Mouse (Mus musculus): ENCODE results near the gene Ippk. TPM values are rescaled to one million over a fixed set of nuclear protein-coding genes. Genes with fewer than 3 reads are reported as not detected.
A peak's percentile ranks its signal among the peaks of the same experiment; 100 is the strongest.

Gene Ippk
- polyA plus RNA-seq, 1 experiment, result 4.5 TPM

GRCm38 (mm10) chr13:49478851-49479374, 57.9 kb downstream of the Ippk start:
- Histone ChIP-seq H3K27me3 (ENCODE audit: control insufficient read depth, insufficient read depth, insufficient read length) (no peaks in the 10 kb centered on the region), H3K4me3 (no peak overlapping the region), H3K4me2 (ENCODE audit: low read depth) (no peak overlapping the region), H3K79me2 (ENCODE audit: control insufficient read depth, insufficient read depth) (no peaks in the 10 kb centered on the region), H3K36me3 (ENCODE audit: control insufficient read depth, insufficient read depth) (no peaks in the 10 kb centered on the region), H3ac (ENCODE audit: control insufficient read depth, insufficient read length) (no peak overlapping the region)
- TF ChIP-seq REST (IDR thresholded peaks at IDR 0.05; ENCODE audit: insufficient read depth, insufficient read length) (no peak), TCF3 (IDR thresholded peaks at IDR 0.05; ENCODE audit: insufficient read length, low read depth) (no peak), E2F4 (IDR thresholded peaks at IDR 0.05; ENCODE audit: insufficient read depth) (no peak), MYOD1 (IDR thresholded peaks at IDR 0.05; ENCODE audit: control insufficient read depth in 1 of 3, insufficient read length in 2 of 3, low read depth in 2 of 3) (no peak), TCF12 (IDR thresholded peaks at IDR 0.05; ENCODE audit: insufficient read depth, poor library complexity, severe bottlenecking) (no peak), USF1 (IDR thresholded peaks at IDR 0.05; ENCODE audit: low read depth) (no peak), POLR2AphosphoS2 (IDR thresholded peaks at IDR 0.05; ENCODE audit: insufficient read length, low read depth) (no peak), MYOG (IDR thresholded peaks at IDR 0.05; ENCODE audit: control insufficient read depth in 1 of 3, insufficient read depth in 1 of 3, insufficient read length in 2 of 3, low read depth in 2 of 3) (no peak), CEBPB (IDR thresholded peaks at IDR 0.05; ENCODE audit: insufficient read depth, poor library complexity, severe bottlenecking) (no peak), SRF (IDR thresholded peaks at IDR 0.05; ENCODE audit: control insufficient read depth, insufficient read length, low read depth) (no peak), MAX (IDR thresholded peaks at IDR 0.05; ENCODE audit: low read depth) (no peak)

- no peaks in the 10 kb centered on the region for H3K36me3 ChIP-seq (ENCODE audit: control insufficient read depth, insufficient read depth)
- H3K4me3 ChIP-seq, result no peak overlapping the region
- no peaks in the 10 kb centered on the region for H3K27me3 ChIP-seq (ENCODE audit: control insufficient read depth, insufficient read depth, insufficient read length)
- no peak overlapping the region for H3ac ChIP-seq (ENCODE audit: control insufficient read depth, insufficient read length)
- TF ChIP-seq POLR2AphosphoS2 (IDR thresholded peaks at IDR 0.05; ENCODE audit: insufficient read length, low read depth) (no peak), CEBPB (IDR thresholded peaks at IDR 0.05; ENCODE audit: insufficient read depth, poor library complexity, severe bottlenecking) (no peak), USF1 (IDR thresholded peaks at IDR 0.05; ENCODE audit: low read depth) (no peak), MYOD1 (IDR thresholded peaks at IDR 0.05; ENCODE audit: control insufficient read depth in 1 of 3, insufficient read length in 2 of 3, low read depth in 2 of 3) (peak; percentile 22 to 86 (median 70)), E2F4 (IDR thresholded peaks at IDR 0.05; ENCODE audit: insufficient read depth) (no peak), TCF12 (IDR thresholded peaks at IDR 0.05; ENCODE audit: insufficient read depth, poor library complexity, severe bottlenecking) (no peak), MAX (IDR thresholded peaks at IDR 0.05; ENCODE audit: low read depth) (no peak), REST (IDR thresholded peaks at IDR 0.05; ENCODE audit: insufficient read depth, insufficient read length) (no peak)
- no peaks in the 10 kb centered on the region for H3K79me2 ChIP-seq (ENCODE audit: control insufficient read depth, insufficient read depth)
- no peak overlapping the region for H3K4me2 ChIP-seq (ENCODE audit: low read depth)
Observed at GRCm38 (mm10) chr13:49479399-49479798, 58.4 kb downstream of the Ippk start.

GRCm38 (mm10) chr13:49480057-49480456, 59.0 kb downstream of the Ippk start:
- no peak overlapping the region for H3K4me3 ChIP-seq
- no peaks in the 10 kb centered on the region for H3K79me2 ChIP-seq (ENCODE audit: control insufficient read depth, insufficient read depth)
- peak overlapping the region; percentile 13 for H3K4me2 ChIP-seq (ENCODE audit: low read depth)
- H3ac ChIP-seq (ENCODE audit: control insufficient read depth, insufficient read length), result no peak overlapping the region
- peak; percentile 59; the same call in 1 of the 2 replicates for TF ChIP-seq CEBPB (IDR thresholded peaks at IDR 0.05; ENCODE audit: insufficient read depth, poor library complexity, severe bottlenecking)
- TF ChIP-seq E2F4 (IDR thresholded peaks at IDR 0.05; ENCODE audit: insufficient read depth), result no peak
- no peak for TF ChIP-seq TCF12 (IDR thresholded peaks at IDR 0.05; ENCODE audit: insufficient read depth, poor library complexity, severe bottlenecking)
- no peaks in the 10 kb centered on the region for H3K36me3 ChIP-seq (ENCODE audit: control insufficient read depth, insufficient read depth)
- no peaks in the 10 kb centered on the region for H3K27me3 ChIP-seq (ENCODE audit: control insufficient read depth, insufficient read depth, insufficient read length)

- no peak for TF ChIP-seq POLR2AphosphoS2 (IDR thresholded peaks at IDR 0.05; ENCODE audit: insufficient read length, low read depth)
- TF ChIP-seq MYOG (IDR thresholded peaks at IDR 0.05; ENCODE audit: control insufficient read depth in 1 of 3, insufficient read depth in 1 of 3, insufficient read length in 2 of 3, low read depth in 2 of 3), result no peak
- no peak for TF ChIP-seq MAX (IDR thresholded peaks at IDR 0.05; ENCODE audit: low read depth)
- TF ChIP-seq TCF12 (IDR thresholded peaks at IDR 0.05; ENCODE audit: insufficient read depth, poor library complexity, severe bottlenecking), result no peak
- TF ChIP-seq MYOD1 (IDR thresholded peaks at IDR 0.05; ENCODE audit: control insufficient read depth in 1 of 3, insufficient read length in 2 of 3, low read depth in 2 of 3), result no peak
- no peak for TF ChIP-seq TCF3 (IDR thresholded peaks at IDR 0.05; ENCODE audit: insufficient read length, low read depth)
- no peak for TF ChIP-seq REST (IDR thresholded peaks at IDR 0.05; ENCODE audit: insufficient read depth, insufficient read length)
- TF ChIP-seq POLR2A (IDR thresholded peaks at IDR 0.05; ENCODE audit: insufficient read length, low read depth), result no peak
- TF ChIP-seq E2F4 (IDR thresholded peaks at IDR 0.05; ENCODE audit: insufficient read depth), result no peak
- TF ChIP-seq CEBPB (IDR thresholded peaks at IDR 0.05; ENCODE audit: insufficient read depth, poor library complexity, severe bottlenecking), result no peak
- no peak for TF ChIP-seq USF1 (IDR thresholded peaks at IDR 0.05; ENCODE audit: low read depth)
- no peak for TF ChIP-seq SRF (IDR thresholded peaks at IDR 0.05; ENCODE audit: control insufficient read depth, insufficient read length, low read depth)
- H3K27me3 ChIP-seq (ENCODE audit: control insufficient read depth, insufficient read depth, insufficient read length), result no peaks in the 10 kb centered on the region
- no peak overlapping the region for H3ac ChIP-seq (ENCODE audit: control insufficient read depth, insufficient read length)
- H3K36me3 ChIP-seq (ENCODE audit: control insufficient read depth, insufficient read depth), result no peaks in the 10 kb centered on the region
- peak overlapping the region; percentile 13 for H3K4me2 ChIP-seq (ENCODE audit: low read depth)
- no peaks in the 10 kb centered on the region for H3K79me2 ChIP-seq (ENCODE audit: control insufficient read depth, insufficient read depth)
- no peak overlapping the region for H3K4me3 ChIP-seq
Observed at GRCm38 (mm10) chr13:49480551-49480950, 59.5 kb downstream of the Ippk start.

- H3K36me3 ChIP-seq (ENCODE audit: control insufficient read depth, insufficient read depth), result no peaks in the 10 kb centered on the region
- no peak overlapping the region for H3K4me3 ChIP-seq
- TF ChIP-seq TCF3 (IDR thresholded peaks at IDR 0.05; ENCODE audit: insufficient read length, low read depth), result peak; percentile 85
- TF ChIP-seq TCF12 (IDR thresholded peaks at IDR 0.05; ENCODE audit: insufficient read depth, poor library complexity, severe bottlenecking), result peak; percentile 94
- peak; percentile 64 to 94 (median 93) for TF ChIP-seq MYOG (IDR thresholded peaks at IDR 0.05; ENCODE audit: control insufficient read depth in 1 of 3, insufficient read depth in 1 of 3, insufficient read length in 2 of 3, low read depth in 2 of 3)
- TF ChIP-seq E2F4 (IDR thresholded peaks at IDR 0.05; ENCODE audit: insufficient read depth), result no peak
- TF ChIP-seq MYOD1 (IDR thresholded peaks at IDR 0.05; ENCODE audit: control insufficient read depth in 1 of 3, insufficient read length in 2 of 3, low read depth in 2 of 3), result peak; percentile 92 to 98 (median 97)
- H3K79me2 ChIP-seq (ENCODE audit: control insufficient read depth, insufficient read depth), result no peaks in the 10 kb centered on the region
- H3K4me2 ChIP-seq (ENCODE audit: low read depth), result no peak overlapping the region
- H3ac ChIP-seq (ENCODE audit: control insufficient read depth, insufficient read length), result no peak overlapping the region
- H3K27me3 ChIP-seq (ENCODE audit: control insufficient read depth, insufficient read depth, insufficient read length), result no peaks in the 10 kb centered on the region
Observed at GRCm38 (mm10) chr13:49485388-49485787, 64.3 kb downstream of the Ippk start.

Measured in myocyte (in vitro differentiated cells).